Mouse (Mus musculus): ENCODE results near the gene Crybb2. TPM values are rescaled to one million over a fixed set of nuclear protein-coding genes. Genes with fewer than 3 reads are reported as not detected.

Crybb2 gene
- polyA plus RNA-seq, 1 experiment from 2014 or later: not detected

DNA sequence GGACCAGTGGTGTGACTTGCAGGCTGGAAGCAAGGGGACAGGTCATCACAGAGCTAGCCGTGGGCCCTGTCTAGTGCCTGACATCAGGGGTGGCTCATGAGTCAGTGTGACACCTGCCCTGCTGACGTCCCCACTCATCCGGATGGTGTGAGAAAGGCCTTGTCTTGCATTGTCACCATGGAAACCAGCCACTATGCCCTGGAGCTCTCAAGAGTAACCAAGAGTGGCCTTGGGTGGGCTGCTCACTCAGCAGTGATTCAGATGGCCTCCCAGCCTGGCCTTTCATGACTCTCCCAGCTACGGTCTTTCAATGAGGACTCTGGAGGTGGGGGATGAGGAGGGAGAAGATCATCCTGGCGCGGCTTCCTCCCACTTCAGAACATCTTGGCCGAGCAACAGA lies 32.5 kb upstream of the Crybb2 start:
- Histone ChIP-seq H3K27ac (no peak overlapping the region), H3K4me3 (ENCODE audit: inconsistent target) (no peak overlapping the region), H3K79me2 (ENCODE audit: inconsistent target) (no peaks in the 10 kb centered on the region), H3K36me3 (ENCODE audit: inconsistent target) (no peaks in the 10 kb centered on the region)
- 93% methylated on average over 7 of the region's 7 CpGs for WGBS (ENCODE audit: missing documents)

DNA sequence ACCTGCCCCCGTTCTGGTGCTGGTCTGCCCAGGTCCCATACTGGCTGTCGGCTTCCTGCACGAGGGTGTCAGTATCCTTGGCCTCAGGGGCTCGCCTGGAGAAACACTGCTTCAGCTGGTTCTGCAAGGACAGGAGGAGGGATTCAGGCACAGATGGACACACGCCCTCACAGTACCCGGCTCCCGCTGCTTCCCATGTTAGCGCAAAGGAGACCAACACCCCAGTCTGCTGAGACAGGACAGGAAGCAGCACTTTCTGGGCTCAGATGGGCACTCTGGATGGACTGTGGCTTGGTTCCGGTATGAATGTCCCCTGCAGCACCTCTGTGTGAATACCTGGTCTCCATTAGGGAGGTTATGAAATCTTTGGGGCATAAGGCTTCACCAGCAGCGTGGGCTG lies 31.5 kb upstream of the Crybb2 start:
- Histone ChIP-seq H3K79me2 (ENCODE audit: inconsistent target) (no peaks in the 10 kb centered on the region), H3K36me3 (ENCODE audit: inconsistent target) (no peaks in the 10 kb centered on the region), H3K4me3 (ENCODE audit: inconsistent target) (no peak overlapping the region), H3K27ac (no peak overlapping the region)
- 96% methylated on average over 10 of the region's 10 CpGs for WGBS (ENCODE audit: missing documents)

GRCm38 (mm10) chr5:113100422-113100821 lies 30.5 kb upstream of the Crybb2 start:
- no peaks in the 10 kb centered on the region for H3K79me2 ChIP-seq (ENCODE audit: inconsistent target)
- H3K36me3 ChIP-seq (ENCODE audit: inconsistent target): no peaks in the 10 kb centered on the region
- no peak overlapping the region for H3K4me3 ChIP-seq (ENCODE audit: inconsistent target)
- WGBS (ENCODE audit: missing documents): 95% methylated on average over 11 of the region's 11 CpGs
- H3K27ac ChIP-seq: no peak overlapping the region

DNA sequence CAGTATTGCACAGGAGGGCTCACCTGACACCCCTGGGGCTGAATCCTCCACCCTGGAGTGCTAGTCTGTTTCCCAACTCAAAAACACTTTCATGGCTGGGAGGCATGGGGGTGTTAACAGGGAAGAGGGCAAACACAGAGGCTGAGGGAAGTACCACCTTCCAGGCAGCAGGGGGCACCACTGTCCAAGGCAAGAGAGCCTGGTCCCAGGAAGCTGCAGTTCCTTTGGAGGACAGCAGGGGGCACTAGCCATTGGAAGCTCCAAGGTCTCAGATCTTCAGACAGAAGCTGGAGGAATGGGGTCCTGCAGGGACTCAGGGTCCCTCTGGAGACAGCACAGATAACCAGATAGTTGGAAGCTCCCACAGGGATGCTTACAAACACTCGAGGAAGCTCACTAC lies 29.6 kb upstream of the Crybb2 start:
- H3K27ac ChIP-seq: no peak overlapping the region
- no peaks in the 10 kb centered on the region for H3K36me3 ChIP-seq (ENCODE audit: inconsistent target)
- 45% methylated on average over 1 of the region's 1 CpGs for WGBS (ENCODE audit: missing documents)

GRCm38 (mm10) chr5:113097551-113097950 lies 27.6 kb upstream of the Crybb2 start:
- Histone ChIP-seq H3K4me3 (ENCODE audit: inconsistent target) (no peak overlapping the region), H3K36me3 (ENCODE audit: inconsistent target) (no peaks in the 10 kb centered on the region), H3K79me2 (ENCODE audit: inconsistent target) (no peaks in the 10 kb centered on the region), H3K27ac (no peak overlapping the region)
- 95% methylated on average over 17 of the region's 17 CpGs for WGBS (ENCODE audit: missing documents)

More for the DNA sequence above, 29.6 kb upstream of the Crybb2 start:
- no peak overlapping the region for H3K4me3 ChIP-seq (ENCODE audit: inconsistent target)
- H3K79me2 ChIP-seq (ENCODE audit: inconsistent target): no peaks in the 10 kb centered on the region

DNA sequence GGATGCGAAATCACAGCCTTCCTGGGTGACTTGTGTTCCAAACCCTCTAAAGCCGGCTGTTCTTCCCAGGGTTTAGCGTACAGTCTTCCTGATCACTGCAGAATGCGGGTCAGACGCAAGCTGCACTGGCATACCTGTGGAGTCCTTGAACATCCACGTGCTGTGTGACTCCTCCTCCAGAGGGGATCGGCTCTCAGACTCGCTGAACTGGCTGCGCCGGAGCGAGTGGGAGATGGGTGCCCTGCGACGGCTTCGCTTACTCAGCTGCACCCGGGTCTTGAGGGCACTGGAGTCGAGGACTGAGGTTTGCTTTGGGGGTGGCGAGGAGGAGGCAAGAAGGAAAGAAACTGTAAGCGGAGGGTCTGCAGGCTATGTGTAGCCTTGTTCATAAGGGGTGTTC lies 25.5 kb upstream of the Crybb2 start:
- H3K79me2 ChIP-seq (ENCODE audit: inconsistent target): no peaks in the 10 kb centered on the region
- WGBS (ENCODE audit: missing documents): 98% methylated on average over 14 of the region's 18 CpGs
- H3K4me3 ChIP-seq (ENCODE audit: inconsistent target): no peak overlapping the region
- H3K27ac ChIP-seq: no peak overlapping the region
- H3K36me3 ChIP-seq (ENCODE audit: inconsistent target): no peaks in the 10 kb centered on the region

DNA sequence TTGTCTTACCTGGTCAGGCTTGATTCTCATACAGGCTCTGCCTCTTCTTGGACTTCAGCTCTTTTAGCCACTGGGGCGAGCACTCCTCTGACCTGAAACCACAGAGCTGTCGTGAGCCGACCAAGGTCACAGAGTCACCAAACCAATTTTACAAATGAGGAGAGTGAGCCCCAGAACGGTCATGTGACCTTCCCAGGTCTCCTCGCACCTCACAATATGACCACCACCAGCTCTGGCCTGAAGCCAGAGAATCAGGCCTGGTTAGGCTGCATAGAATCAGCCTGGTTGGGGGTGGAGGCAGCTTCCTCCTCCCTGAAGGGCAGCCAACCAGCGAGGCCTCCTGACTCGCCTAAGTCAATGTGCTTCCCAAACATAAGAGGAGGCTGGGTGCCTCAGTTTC lies 22.5 kb upstream of the Crybb2 start:
- 91% methylated on average over 7 of the region's 7 CpGs for WGBS (ENCODE audit: missing documents)

GRCm38 (mm10) chr5:113091162-113091561 lies 21.2 kb upstream of the Crybb2 start:
- Histone ChIP-seq H3K79me2 (ENCODE audit: inconsistent target) (no peaks in the 10 kb centered on the region), H3K36me3 (ENCODE audit: inconsistent target) (0 out of 2 replicates have a peak, but pooled peaks cover 7% of the 10 kb centered on the region), H3K4me3 (ENCODE audit: inconsistent target) (no peak overlapping the region), H3K27ac (no peak overlapping the region)
- WGBS (ENCODE audit: missing documents): 85% methylated on average over 5 of the region's 5 CpGs

More for the DNA sequence above, 22.5 kb upstream of the Crybb2 start:
- H3K27ac ChIP-seq: no peak overlapping the region
- no peaks in the 10 kb centered on the region for H3K79me2 ChIP-seq (ENCODE audit: inconsistent target)
- H3K36me3 ChIP-seq (ENCODE audit: inconsistent target): 0 out of 2 replicates have a peak, but pooled peaks cover 7% of the 10 kb centered on the region
- H3K4me3 ChIP-seq (ENCODE audit: inconsistent target): no peak overlapping the region

DNA sequence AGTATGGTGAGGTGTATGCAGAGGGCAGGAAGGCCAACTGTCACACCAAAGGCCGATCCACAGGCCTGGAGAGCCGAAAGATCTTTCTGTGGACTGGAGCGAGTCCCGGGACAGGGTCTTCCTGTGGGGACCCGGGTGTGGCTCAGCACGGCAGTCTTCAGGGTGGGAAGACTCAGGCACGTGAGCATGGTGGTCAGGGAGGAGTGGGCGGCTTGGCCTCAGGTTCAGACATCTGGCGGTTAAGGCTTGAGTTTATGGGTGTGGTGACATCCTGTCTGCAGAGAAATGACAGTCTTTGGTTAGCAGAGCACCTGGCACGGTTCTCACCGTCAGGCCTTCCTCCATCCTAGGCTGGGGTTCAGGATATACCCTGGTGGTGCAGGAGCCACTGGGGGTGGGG lies 20.8 kb upstream of the Crybb2 start:
- 92% methylated on average over 11 of the region's 11 CpGs for WGBS (ENCODE audit: missing documents)
- H3K36me3 ChIP-seq (ENCODE audit: inconsistent target): 0 out of 2 replicates have a peak, but pooled peaks cover 7% of the 10 kb centered on the region
- H3K79me2 ChIP-seq (ENCODE audit: inconsistent target): no peaks in the 10 kb centered on the region
- H3K4me3 ChIP-seq (ENCODE audit: inconsistent target): no peak overlapping the region
- no peak overlapping the region for H3K27ac ChIP-seq

GRCm38 (mm10) chr5:113090077-113090690 lies 20.3 kb upstream of the Crybb2 start:
- 92% methylated on average over 24 of the region's 24 CpGs for WGBS (ENCODE audit: missing documents)
- H3K27ac ChIP-seq: no peak overlapping the region
- H3K36me3 ChIP-seq (ENCODE audit: inconsistent target): 0 out of 2 replicates have a peak, but pooled peaks cover 7% of the 10 kb centered on the region
- H3K4me3 ChIP-seq (ENCODE audit: inconsistent target): no peak overlapping the region
- H3K79me2 ChIP-seq (ENCODE audit: inconsistent target): no peaks in the 10 kb centered on the region

GRCm38 (mm10) chr5:113087465-113087864 lies 17.5 kb upstream of the Crybb2 start:
- 90% methylated on average over 2 of the region's 2 CpGs for WGBS (ENCODE audit: missing documents)
- H3K36me3 ChIP-seq (ENCODE audit: inconsistent target): 0 out of 2 replicates have a peak, but pooled peaks cover 7% of the 10 kb centered on the region
- no peaks in the 10 kb centered on the region for H3K79me2 ChIP-seq (ENCODE audit: inconsistent target)
- no peak overlapping the region for H3K4me3 ChIP-seq (ENCODE audit: inconsistent target)
- no peak overlapping the region for H3K27ac ChIP-seq

DNA sequence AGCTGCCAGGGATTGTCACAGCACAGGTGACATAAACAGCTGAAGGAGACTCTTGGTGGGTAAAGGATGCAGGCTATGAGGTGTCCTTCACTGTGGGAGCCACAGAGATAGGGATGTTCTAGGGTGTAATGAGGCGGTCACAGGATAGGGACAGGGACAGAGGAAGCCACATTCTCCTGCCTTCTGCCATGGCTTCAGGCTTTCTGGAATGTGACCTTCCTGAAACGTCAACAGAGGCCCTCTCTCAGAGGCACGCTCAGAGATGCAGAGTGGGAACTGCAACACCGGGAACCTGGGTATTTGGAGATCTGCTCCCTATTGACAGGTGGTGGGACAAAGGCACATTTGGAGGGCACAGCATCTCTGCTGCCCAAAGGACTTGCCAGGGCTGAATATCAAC lies 17.1 kb upstream of the Crybb2 start:
- WGBS (ENCODE audit: missing documents): 95% methylated on average over 4 of the region's 4 CpGs

DNA sequence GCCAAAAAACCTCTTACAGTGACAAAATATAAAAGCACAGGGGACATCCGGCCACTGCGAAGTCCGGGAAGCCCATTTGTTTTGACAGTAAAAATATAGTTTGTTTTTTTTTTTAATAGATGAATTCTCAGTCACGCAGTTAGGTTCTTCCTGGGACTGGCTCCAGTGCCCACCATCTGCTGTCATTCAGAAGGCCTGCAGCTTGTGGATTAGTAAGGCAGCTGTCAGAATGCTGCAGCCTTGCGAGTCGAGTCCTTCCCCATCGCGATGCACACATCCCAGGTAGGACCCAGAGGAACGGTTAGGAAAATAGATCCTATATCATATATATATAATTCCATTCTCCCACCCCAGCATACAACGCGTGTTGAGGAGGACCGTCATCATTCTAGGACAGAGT lies 16.5 kb upstream of the Crybb2 start:
- H3K79me2 ChIP-seq (ENCODE audit: inconsistent target): no peaks in the 10 kb centered on the region
- no peak overlapping the region for H3K27ac ChIP-seq
- 90% methylated on average over 12 of the region's 12 CpGs for WGBS (ENCODE audit: missing documents)
- H3K36me3 ChIP-seq (ENCODE audit: inconsistent target): 0 out of 2 replicates have a peak, but pooled peaks cover 7% of the 10 kb centered on the region
- no peak overlapping the region for H3K4me3 ChIP-seq (ENCODE audit: inconsistent target)

More for the DNA sequence above, 17.1 kb upstream of the Crybb2 start:
- Histone ChIP-seq H3K27ac (no peak overlapping the region), H3K79me2 (ENCODE audit: inconsistent target) (no peaks in the 10 kb centered on the region), H3K4me3 (ENCODE audit: inconsistent target) (no peak overlapping the region), H3K36me3 (ENCODE audit: inconsistent target) (0 out of 2 replicates have a peak, but pooled peaks cover 7% of the 10 kb centered on the region)

DNA sequence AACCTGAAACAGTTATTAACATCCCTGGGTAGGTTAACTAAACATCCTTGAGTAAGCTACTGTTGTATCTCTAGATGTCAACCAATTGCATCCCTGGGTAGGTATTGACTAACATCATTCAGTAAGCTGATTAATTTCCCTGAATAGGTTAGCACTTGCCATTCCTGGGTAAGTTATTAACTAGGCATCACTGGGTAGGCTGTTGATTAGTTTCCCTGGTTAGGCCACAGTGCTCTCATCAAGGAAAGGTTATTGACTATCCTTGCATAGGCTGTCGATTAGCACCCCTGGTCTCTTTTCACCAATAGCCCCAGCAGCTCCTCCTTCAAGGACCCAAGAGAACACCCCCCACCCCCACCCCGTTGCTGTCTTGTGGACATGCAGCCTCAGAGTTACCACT lies 16.0 kb upstream of the Crybb2 start:
- Histone ChIP-seq H3K4me3 (ENCODE audit: inconsistent target) (no peak overlapping the region), H3K27ac (no peak overlapping the region), H3K79me2 (ENCODE audit: inconsistent target) (no peaks in the 10 kb centered on the region), H3K36me3 (ENCODE audit: inconsistent target) (0 out of 2 replicates have a peak, but pooled peaks cover 7% of the 10 kb centered on the region)
- 76% methylated on average over 2 of the region's 2 CpGs for WGBS (ENCODE audit: missing documents)

- no peaks in the 10 kb centered on the region for H3K36me3 ChIP-seq (ENCODE audit: inconsistent target)
- whole genome bisulfite sequencing (ENCODE audit: missing documents): 81% methylated on average over 2 of the region's 2 CpGs
- no peak overlapping the region for H3K27ac ChIP-seq
- no peak overlapping the region for H3K4me3 ChIP-seq (ENCODE audit: inconsistent target)
- H3K79me2 ChIP-seq (ENCODE audit: inconsistent target): no peaks in the 10 kb centered on the region
These were observed 14.4 kb upstream of the Crybb2 start for GRCm38 (mm10) chr5:113084309-113084708.

Measured in macrophage (primary cell).